Mouse (Mus musculus) left cerebral cortex, postnatal 4 days (tissue): ENCODE measurements around the gene Spred3. TPM values are rescaled to one million over a fixed set of nuclear protein-coding genes. Genes with fewer than 3 reads are reported as not detected.
"Not testable (repeated sequence)": the region's sequence is repeated elsewhere in the genome, so short reads cannot be mapped to it uniquely, and the experiment has no call there.

Source experiments
- DNase-seq: peaks from one replicate; pipeline ENCODE4 v3.0.0-alpha.2; 2022
- intact Hi-C: fragments of 180-260 bp; cut with DNase I; formaldehyde crosslinking; loops from one replicate; pipeline ENCODE4 v1.15.1; 2025
- total RNA-seq, 2 experiments: library from RNA; stranded (reverse); gene quantifications; 2 replicates each; pipeline ENCODE4 v1.2.3; 2021

The Spred3 gene
- total RNA-seq, result 10 to 100 TPM; 29.4 to 32.3 TPM

DNA sequence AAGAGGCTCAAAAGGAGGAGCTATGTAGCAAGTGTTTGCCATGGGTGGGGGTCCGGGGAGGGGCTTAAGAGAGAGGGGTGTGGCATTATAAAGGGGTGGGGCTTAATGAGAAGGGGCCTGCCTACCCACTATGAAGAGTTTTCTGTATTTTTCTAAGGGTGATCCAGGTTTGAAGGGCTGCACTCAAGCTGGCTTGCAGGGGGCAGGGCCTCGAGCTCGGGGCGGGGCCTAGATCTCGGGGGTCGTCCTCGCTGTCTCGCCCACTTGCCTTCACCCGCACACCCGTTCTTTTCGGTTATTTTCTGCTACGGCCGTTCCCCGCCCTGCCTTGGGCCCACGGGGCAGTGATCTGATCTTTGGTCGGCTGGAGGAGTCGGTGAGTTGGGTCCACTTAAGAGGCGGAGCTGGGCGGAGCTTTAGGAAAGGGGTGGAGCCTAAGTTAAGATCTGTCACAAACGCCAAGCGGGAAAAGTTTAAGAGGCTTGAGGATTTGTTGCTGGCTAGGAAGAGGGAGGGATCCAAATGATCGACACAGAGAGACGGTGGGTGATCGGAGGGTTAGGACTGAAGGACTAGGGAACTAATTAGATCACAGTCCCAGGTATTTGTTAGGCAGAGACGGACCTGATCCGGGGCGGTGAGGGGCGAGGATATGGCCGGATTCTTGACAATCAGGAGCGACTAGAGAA lies at the start of gene Spred3, which contains the start of gene Ggn:
Gene Spred3 (minus strand): TSS at position 346 of the 689 bp plus-strand sequence.
Gene Ggn (plus strand): TSS at position 145 of the 689 bp plus-strand sequence.
- intact Hi-C loops, result loop anchor here (5.0 kb wide), 1 partner anchor 132 kb away; the partner anchor contains the start of gene Dpf1
- peak; percentile 61 for DNase-seq

- intact Hi-C loops, result no loop called here
- no peak for DNase-seq
Measured at GRCm38 (mm10) chr7:29214846-29215245, 44.6 kb upstream of the Spred3 start.

- no peak for DNase-seq
- intact Hi-C loops, result no loop called here
Measured at GRCm38 (mm10) chr7:29214236-29214635, 44.0 kb upstream of the Spred3 start.

GRCm38 (mm10) chr7:29213675-29214082 lies 43.5 kb upstream of the Spred3 start, which contains the start of gene Catsperg1:
TSS of gene Catsperg1 (minus strand) at chr7:29214035.
- intact Hi-C loops, result no loop called here
- DNase-seq, result peak; percentile 66

- intact Hi-C loops, DNase-seq: not testable (repeated sequence)
Measured at GRCm38 (mm10) chr7:29212775-29213560, 42.8 kb upstream of the Spred3 start.

- intact Hi-C loops, result no loop called here
- DNase-seq, result no peak
Measured at GRCm38 (mm10) chr7:29212199-29212765, 42.1 kb upstream of the Spred3 start.

GRCm38 (mm10) chr7:29211415-29212198 lies 41.4 kb upstream of the Spred3 start:
- DNase-seq, result peak; percentile 62
- intact Hi-C loops, result no loop called here

DNA sequence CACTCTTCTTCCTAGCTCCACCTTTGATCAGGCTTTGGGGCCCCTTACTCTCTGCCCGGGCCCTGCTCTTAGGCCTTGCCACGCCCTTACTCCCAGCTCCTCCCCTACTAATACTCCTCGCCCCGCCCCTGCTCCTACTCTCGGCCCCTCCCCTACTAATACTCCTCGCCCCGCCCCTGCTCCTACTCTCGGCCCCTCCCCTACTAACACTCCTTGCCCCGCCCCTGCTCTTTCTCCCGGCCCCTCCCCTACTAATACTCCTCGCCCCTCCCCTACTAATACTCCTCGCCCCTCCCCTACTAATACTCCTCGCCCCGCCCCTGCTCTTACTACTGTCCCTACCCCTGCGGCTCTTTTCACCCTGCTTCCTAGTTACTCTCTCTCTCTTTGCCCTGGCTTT lies 40.8 kb upstream of the Spred3 start:
- peak; percentile 26 for DNase-seq
- intact Hi-C loops, result not testable (repeated sequence)

- DNase-seq, result no peak
- intact Hi-C loops, result no loop called here
Measured at GRCm38 (mm10) chr7:29202577-29202976, 32.4 kb upstream of the Spred3 start.

DNA sequence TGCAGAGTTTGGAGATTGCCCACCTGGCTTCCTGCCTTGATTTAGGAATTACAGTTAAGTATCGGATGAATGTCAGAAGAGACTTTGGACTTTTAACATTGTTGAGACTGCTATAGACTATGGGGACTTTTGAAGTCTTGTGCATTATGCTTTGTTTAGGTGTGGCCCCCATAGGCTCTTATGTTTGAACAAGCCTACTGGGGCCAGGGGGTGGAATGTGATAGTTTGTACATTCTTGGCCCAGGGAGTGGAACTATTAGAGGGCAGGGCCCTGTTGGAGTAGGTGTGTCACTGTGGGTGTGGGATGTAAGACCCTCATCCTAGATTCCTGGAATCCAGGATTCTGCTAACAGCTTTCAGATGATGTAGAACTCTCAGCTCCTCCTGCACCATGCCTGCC lies 24.0 kb upstream of the Spred3 start:
- intact Hi-C loops, DNase-seq: not testable (repeated sequence)

DNA sequence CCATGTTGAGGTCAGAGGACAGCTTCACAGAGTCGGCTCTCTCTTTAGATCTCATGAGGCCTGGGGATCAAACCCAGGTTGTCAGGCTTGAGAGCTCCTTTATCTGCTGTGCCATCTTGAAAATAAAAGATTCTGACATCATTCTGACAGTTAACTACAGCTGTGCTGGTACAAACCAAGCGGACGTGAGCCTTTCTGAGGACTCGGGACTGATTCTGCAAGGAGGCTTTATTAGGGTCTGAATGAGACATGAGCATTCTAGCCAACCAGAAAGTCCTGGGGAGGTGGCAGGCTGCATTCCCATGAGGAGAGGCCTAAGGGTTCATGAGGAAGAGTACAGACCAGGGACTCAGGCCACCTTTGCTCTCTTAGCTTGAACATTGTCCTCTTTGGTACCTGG lies 11.1 kb upstream of the Spred3 start:
- intact Hi-C loops, DNase-seq: not testable (repeated sequence)

GRCm38 (mm10) chr7:29180854-29181236 lies 10.6 kb upstream of the Spred3 start:
- no peak for DNase-seq
- intact Hi-C loops, result no loop called here

GRCm38 (mm10) chr7:29180077-29180853 lies 10.1 kb upstream of the Spred3 start, which contains the start of gene Psmd8:
TSS of gene Psmd8 (minus strand) at chr7:29180701.
- DNase-seq, result peak; percentile 98
- intact Hi-C loops, result no loop called here

DNA sequence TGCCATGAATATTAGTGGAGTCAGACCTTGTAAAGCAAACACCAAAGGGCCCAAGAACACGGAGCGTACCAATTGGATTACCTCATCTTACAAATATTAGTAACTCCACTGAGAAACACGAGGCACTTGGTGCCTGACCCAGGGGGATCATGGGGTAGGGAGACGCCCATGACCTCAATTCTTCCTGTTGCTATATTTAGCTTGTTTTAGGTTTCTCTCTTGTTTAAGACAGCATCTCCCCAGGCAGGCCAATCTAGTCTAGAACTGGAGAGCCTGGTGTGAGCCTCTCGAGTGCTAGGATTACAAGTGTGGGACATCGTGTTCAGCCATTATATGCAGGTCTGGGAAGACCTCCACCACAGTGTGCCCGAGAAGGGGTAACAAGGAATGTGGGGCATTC lies 9.1 kb upstream of the Spred3 start:
- intact Hi-C loops, result no loop called here
- no peak for DNase-seq

DNA sequence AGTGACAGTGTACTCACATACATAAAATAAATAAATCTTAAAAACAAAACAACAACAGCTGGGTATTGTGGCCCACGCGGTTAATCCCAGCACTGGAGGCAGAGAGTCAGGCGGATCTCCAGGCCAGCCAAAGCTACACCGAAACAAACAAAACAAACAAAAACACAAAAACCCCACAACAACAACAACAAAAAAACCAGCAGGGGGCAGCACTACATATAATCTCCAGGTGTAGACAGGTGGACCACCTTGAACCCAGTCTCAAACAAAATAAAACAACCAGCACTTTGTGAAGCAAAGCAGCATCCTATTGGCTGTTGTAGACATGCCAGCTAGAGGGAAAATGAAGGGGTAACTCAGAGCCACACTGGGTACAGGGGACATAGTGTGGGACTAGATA lies 7.9 kb upstream of the Spred3 start:
- intact Hi-C loops, result no loop called here
- no peak for DNase-seq

GRCm38 (mm10) chr7:29172390-29173016 lies 2.3 kb upstream of the Spred3 start:
- DNase-seq, result no peak
- intact Hi-C loops, result loop anchor here (5.0 kb wide), 1 partner anchor 130 kb away; the partner anchor contains the start of gene Dpf1

DNA sequence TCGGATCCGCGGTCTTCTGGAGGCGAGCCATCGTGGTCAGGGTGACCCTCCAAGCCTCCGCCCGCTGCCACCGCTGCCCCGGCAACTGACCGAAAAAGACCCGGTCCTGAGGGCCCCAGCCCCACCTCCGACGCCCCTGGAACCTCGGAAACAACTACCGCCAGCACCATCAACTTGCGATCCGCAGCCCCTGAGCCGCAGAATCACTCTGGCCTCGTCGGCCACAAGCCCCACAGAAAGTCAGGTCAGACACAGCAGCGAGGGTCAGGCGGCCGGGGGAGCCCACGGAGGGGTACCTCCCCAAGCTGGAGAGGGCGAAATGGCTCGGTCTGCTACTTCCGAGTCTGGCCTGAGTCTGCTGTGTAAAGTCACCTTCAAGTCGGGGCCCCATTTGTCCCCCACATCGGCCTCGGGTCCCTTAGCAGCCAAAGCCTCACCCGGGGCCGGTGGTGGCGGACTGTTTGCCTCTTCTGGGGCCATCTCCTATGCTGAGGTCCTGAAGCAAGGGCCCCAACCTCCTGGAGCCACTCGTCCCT lies 1.4 kb upstream of the Spred3 start:
- DNase-seq, result no peak
- intact Hi-C loops, result loop anchor here (5.0 kb wide), 1 partner anchor 131 kb away; the partner anchor contains the start of gene Dpf1

DNA sequence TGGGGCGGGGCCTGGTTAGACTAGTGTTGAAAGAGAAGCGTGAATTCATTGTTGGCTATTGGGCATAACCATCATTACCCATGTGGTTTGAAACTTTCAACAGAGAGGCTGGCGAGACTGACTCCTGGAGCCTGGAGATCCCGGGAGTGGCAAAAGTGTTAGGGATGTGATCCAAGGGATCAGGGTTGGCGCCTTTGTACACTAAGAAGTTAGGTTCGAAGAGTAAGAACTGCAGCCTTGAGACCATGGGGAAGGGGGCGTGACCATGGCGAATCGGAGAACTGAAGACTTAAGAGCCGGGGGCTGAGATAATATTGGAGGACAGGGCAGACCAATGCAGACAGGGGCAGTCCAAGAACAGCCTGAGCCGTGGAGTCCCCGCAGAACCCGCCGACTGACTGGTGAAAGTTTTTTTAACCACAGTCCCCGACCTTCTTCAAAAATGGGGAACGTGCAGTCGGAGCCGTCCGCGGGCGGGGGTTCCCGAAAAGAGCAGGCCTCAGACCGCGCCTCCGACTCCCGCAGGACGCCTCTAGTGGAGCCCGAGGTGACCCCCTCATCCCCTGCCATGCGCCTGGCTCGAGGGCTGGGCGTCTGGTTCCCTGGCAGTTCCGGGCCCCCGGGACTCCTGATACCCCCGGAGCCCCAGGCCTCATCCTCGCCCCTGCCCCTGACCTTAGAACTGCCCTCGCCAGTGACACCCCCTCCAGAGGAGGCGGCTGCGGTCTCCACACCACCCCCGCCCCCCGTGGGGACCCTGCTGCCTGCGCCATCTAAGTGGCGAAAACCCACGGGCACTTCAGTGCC lies 747 bp upstream of the Spred3 start:
- peak; percentile 39 for DNase-seq
- intact Hi-C loops, result loop anchor here (5.0 kb wide), 1 partner anchor 131 kb away; the partner anchor contains the start of gene Dpf1
